Mouse (Mus musculus): ENCODE measurements around the gene Klhl35. TPM values are rescaled to one million over a fixed set of nuclear protein-coding genes. Genes with fewer than 3 reads are reported as not detected.

Gene Klhl35
- total RNA-seq (2021), result not detected

DNA sequence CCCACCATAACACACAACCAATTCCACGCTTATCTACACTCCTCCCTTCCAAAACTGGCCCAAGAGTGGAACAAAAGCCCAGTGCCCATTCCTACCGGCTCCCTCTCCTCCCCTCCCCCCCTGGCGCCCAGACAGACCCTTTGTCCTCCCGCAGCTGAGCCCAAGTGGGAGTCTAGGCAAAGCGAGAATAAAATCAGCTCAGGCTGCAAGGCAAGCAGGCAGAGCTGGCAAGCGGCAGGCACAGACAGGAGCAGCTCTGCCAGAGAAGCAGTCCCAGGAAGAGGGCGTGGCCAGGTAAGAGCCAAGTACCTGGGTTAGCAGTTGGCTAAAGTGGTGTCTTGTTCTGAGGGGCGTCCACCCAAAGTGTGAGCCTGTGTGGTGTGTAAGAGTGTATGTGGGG, at the start of gene Klhl35:
TSS of gene Klhl35 (plus strand) at position 194 of the 400 bp plus-strand sequence.
- DNase-seq, result no peak
- intact Hi-C loops (cut with DNase I), result no loop called here

DNA sequence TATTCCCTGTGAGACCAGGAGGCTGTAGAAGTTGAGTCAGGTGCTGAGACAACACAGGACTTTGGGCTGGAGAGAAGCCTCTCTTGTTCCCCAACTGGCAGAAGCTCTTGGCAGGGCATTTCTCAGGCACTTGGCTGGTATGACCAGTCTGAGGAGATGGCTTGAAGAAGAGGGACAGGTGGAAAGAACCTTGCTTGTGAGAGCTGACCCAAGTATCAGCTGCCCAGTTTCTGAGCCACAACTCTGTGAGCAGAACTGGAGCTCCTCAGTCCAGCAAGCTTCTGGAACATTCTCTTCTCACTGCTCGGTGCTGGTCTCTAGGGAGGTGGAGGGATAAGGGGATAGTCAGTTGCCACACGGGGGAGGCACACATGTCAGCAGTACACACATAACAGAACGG, 46.5 kb upstream of the Klhl35 start:
- intact Hi-C loops (cut with DNase I), result no loop called here
- DNase-seq, result no peak

DNA sequence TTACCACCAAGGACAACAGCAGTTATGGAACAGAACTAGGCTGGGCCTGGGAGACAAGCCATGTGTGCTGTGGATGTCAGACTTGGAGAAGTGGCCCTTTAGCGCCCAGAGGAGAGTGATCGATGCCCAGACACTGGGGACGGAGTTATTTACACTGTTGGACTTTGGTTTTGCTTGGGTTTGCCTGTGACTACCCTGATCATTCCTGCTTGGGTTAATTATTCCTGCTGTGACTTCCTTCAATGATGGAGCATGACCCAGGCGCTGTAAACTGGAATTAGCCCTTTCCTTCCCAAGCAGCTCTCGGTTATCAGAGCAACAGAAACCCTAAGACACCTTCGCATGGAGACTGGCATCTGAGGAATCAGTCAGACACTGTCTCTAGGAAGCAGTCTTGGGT, 44.8 kb upstream of the Klhl35 start:
- no peak for DNase-seq
- intact Hi-C loops (cut with DNase I), result no loop called here

DNA sequence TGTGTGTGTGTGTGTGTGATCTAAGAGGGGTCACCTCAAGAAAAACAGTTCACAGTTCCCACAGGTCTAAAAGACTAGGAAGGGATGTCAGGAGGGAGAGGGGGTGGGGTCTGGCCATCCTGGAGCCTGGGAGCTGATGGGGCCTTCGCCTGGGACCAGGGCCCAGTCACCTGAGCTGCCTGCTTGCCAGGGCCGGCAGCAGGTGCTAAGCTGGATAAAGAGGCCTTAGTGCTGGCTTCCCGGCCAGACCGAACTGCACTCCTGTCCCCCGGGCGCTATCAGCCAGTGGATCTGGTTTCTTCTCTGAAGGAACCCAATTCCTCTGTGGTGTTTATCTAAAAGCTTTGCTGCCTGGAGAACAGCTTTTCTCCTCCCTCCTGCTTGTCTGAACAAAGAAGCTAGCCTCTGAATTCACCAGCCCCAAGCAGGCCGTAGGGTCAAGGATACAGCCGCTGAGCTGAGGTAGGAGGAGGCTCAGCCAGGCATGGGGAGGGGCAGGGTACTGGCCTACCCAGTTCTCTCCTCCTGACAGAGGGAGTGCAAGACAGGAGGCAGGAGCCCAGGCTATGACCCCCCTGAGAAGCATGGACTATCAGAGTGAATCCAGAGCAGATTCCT, 41.2 kb upstream of the Klhl35 start:
- DNase-seq, result no peak
- intact Hi-C loops (cut with DNase I), result no loop called here

- no peak for DNase-seq
- intact Hi-C loops (cut with DNase I), result no loop called here
Observed at GRCm38 (mm10) chr7:99425706-99426105, 40.1 kb upstream of the Klhl35 start.

- intact Hi-C loops (cut with DNase I), result no loop called here
- DNase-seq, result no peak
Observed at GRCm38 (mm10) chr7:99427031-99427430, 38.8 kb upstream of the Klhl35 start.

DNA sequence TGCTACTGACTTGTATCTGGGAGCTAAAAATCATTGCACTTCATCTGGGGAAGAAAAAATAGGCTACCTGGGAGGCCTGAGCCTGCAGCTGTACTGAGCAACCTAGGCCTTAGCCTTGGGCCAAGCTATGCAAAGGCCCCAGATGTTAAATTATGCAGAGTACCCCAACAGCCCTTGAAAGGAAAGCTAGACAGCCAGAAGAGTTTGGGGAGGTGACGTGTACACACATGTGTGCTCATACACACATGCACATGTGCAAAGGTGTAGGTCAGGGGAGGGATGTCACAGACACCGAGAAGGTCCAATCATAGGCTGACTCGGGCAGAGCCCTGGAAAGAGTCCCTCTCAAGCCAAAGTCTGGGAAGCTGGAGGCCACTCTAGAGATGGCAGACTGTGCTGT, 37.8 kb upstream of the Klhl35 start:
- intact Hi-C loops (cut with DNase I), result no loop called here
- DNase-seq, result no peak

DNA sequence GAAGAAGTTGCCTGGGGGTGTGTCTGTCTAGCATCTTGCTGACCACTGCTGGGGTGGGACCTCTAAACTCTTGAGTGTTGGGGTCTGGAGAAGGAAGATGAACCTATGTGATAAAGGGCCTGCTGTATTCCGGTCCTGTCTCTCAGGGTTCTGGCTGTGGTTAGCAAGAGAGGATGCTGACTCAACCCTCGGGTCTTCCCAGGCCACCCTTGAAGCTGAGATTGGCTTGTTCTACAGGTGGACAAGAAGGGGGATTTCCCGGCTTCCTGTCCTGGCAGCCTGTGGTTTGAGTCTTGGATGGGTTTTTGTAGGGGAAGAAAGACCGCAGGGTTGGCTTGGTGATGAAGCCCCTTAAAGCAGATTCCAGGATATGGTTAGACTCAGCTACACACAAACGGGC, 37.0 kb upstream of the Klhl35 start:
- intact Hi-C loops (cut with DNase I), result no loop called here
- DNase-seq, result no peak

DNA sequence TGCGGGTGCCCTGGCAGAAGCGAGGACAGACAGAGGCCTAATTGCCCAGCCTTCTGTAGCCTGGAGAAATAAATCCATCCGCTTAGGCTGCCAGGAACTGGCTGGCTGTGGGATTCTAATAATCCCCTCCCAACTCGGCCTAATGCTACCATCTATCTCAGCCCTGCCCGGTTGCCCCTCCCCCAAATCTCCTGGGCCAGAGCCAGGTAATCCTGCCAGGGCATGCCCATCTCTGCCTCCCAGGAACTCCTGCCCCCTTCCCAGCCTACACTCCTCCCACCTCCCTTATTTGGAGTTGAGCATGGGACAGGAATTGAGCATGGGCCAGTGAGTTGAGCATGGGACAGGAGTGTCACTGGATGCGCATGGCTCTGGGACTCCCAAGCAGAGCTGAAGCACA, 36.0 kb upstream of the Klhl35 start:
- intact Hi-C loops (cut with DNase I), result no loop called here
- DNase-seq, result no peak

DNA sequence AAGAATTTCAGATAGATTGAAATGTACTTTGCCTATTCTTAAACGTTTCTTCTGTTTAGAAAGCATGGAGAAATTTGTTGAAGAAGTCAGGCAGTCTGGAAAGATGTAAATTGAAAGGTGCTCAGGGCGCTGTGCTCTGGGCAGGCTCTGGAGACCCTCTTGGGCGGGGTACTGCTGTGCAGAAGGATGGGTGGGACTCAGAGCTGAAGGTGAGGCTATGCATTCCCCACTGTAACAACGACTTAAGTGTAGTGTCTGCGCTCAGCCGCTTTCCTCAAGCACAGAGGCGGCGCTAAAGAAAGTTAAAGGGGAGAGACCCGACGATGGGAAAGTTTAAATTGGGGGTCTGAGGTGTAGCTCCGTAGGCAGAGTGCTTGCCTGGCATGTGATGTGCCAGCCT, 35.6 kb upstream of the Klhl35 start:
- no peak for DNase-seq
- intact Hi-C loops (cut with DNase I), result no loop called here

DNA sequence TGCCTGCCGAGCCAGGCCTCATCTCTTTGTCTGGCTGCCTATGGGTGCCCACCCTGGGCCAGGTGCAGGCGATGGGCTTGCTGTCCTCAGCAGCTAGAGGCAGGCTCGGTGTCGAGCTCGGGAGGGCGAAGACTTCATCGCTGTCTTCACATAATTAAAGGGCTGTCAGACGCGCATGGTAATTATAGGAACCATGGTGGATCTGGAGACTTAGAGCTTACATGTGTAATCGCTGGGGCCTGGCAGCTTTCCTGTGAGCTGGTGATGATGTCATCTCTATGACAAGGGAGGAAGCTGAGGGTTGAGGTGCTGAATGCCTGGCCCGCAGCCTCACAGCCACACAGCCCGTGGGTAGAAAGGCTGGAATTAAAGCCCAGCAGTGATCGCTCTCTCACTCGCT, 33.6 kb upstream of the Klhl35 start:
- intact Hi-C loops (cut with DNase I), result no loop called here
- peak in 1 of 2 experiments; percentile 40 for DNase-seq

- intact Hi-C loops (cut with DNase I), result no loop called here
- no peak for DNase-seq
Observed at GRCm38 (mm10) chr7:99432863-99433262, 32.9 kb upstream of the Klhl35 start.

DNA sequence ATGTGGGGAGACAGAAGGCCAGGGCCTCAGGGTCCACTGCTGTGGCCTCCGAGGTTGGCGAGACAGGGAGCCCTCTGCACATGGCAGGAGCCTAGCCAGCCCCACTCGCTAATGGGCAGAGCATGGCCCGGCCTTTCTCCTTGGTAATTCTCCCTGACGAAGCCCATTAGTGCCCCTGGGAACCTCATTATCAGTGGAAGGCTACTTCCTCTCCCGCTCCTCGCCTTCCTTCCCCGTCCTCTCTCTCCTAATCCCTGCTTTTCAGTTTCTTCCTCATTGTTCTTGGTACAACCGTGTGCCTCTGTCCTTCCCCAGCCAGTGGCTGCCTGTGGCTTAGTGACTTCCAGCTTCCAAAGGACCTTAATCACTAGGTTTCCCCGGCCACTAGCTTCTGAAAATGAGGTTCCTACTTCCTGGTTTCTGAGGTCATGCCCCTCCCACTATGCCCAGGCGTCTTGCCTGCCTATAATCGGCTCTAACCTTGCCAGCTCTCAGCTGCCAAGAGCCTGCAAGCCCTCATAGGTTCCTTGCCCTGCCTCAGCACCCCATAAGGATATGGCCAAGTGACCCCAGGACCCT, 31.0 kb upstream of the Klhl35 start:
- intact Hi-C loops (cut with DNase I), result no loop called here
- DNase-seq, result no peak

DNA sequence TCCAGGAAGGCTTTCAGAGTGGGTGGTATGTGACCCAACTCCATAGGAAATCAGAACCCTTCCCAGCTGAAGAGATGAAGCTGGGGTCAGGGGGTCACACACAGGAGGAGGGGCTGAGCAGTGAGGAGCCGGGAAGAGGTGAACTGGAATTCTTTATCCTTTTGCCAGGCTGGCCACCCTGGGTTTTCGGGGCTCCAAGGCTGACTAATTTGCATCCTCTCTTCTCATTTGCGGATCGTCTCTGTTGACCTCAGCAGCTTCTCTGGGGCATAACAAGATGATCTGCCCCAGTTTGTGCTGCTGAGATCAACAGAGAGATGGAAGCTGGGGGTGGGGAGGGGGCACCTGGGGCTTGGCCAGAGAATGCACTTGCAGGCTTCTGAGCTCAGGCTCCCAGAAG, 29.3 kb upstream of the Klhl35 start:
- no peak for DNase-seq
- intact Hi-C loops (cut with DNase I), result no loop called here

- DNase-seq, result no peak
- intact Hi-C loops (cut with DNase I), result no loop called here
Observed at GRCm38 (mm10) chr7:99438881-99439280, 26.9 kb upstream of the Klhl35 start.

DNA sequence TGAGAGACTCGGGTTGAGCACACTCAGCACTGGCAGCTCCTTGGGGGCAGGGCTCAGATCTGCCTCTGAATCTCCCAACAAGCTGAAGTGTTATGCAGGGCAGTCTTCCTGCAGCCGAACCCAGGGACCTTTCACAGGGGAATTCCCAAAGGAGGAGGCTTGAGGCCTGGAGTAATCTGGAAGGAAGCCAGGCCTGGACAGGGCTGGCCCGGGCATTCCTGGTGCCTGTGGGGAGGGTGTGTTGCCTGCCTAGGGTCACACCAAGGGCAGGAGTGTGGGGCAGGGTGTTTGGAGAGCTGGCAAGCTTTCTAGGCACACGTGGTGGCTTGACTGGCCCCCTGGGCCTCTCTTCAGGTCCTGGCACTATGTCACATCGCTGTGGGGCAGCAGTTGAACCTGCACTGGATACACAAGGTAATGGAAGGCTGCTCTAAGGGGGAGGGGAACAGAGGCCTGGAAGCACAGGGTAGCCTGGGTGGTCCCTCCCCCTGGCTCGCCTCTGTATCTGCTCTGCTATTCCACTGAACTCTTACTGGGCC, 24.2 kb upstream of the Klhl35 start:
- intact Hi-C loops (cut with DNase I), result no loop called here

GRCm38 (mm10) chr7:99443164-99443563, 22.6 kb upstream of the Klhl35 start:
- intact Hi-C loops (cut with DNase I), result no loop called here
- no peak for DNase-seq

More for the DNA sequence above, 24.2 kb upstream of the Klhl35 start:
- DNase-seq, result peak; percentile 55 to 73

- intact Hi-C loops (cut with DNase I), result no loop called here
- no peak for DNase-seq
Observed at GRCm38 (mm10) chr7:99444012-99444411, 21.8 kb upstream of the Klhl35 start.

- intact Hi-C loops (cut with DNase I), result no loop called here
- no peak for DNase-seq
Observed at GRCm38 (mm10) chr7:99445833-99446232, 20.0 kb upstream of the Klhl35 start.

DNA sequence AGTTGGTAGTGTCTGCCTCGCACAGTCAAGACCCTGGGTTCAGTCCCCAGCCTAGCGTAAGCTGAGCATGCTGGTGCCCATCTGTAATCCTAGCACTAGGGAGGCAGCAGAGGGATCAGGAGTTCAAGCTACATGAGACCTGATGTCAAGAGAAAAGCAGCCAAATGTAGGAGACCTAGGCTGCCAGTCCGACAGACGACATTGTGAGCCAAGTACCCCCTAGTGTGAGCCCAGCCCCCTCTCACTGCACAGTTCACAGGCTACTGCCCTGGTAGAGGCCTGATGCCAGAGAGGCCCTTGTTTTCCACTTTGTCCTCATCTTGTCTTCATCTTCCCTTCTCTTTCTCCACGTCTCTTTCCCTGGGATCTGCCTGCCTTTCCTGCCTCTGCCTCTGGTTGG, 18.5 kb upstream of the Klhl35 start:
- DNase-seq, result no peak
- intact Hi-C loops (cut with DNase I), result no loop called here

DNA sequence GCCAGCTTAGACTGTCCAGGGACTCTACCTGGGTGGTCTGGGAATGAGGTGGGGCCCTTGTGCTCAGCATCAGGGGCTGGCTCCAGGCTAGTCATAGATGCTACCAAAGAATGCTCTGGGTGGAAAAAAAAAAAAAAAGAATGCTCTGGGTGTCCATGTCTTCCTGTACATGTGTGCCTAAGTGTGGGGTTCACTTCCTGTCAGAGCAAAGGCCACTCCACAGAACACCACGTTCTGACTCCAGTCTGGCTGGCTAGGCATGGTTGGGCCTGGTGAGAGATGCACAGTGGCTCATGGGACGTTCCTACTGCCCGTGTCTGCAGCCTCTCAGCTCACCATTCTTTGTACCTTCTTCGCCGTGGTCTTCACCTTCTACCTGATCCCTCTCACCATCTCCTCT, 17.2 kb upstream of the Klhl35 start:
- intact Hi-C loops (cut with DNase I), result no loop called here
- DNase-seq, result no peak

DNA sequence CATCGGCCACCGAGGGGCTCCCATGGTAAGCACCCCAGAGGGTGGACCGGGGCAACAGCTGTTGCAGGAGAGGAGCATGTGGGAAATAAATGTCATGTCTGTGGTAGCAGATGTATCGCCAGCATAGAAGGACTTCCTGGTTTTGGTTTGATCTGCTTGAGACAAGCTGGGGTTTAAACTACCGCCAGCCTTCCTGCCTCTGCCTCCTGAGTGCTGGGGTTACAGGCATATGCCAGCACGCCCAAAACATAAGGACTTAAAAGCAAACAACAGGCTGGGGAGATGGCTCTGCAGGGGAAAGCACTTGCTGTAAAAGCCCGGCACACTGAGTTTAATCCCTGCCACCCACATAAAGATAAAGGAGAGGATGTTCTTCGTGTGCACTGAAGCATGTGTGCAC, 16.7 kb upstream of the Klhl35 start:
- DNase-seq, result no peak
- intact Hi-C loops (cut with DNase I), result no loop called here

DNA sequence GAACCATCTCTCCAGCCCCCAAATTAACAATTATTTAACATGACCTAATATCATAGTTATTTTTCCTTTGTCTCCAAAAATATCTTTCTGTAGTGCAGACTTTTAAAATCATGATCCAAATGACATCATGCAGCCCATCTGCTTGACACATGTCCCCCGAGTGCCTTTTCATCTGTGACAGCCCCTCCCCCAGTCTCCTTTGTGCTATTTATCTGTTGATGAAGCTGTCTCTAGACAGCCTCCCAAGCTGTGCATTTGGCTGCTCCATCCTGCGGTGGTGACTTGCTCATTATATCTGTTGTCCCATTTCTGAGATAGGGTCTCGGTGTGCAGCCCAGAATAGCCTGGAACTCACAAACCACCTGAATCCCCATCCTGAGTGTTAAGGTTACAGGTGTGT, 16.1 kb upstream of the Klhl35 start:
- intact Hi-C loops (cut with DNase I), result loop anchor here (1.0 to 5.0 kb wide), 3 partner anchors 74 to 202 kb away; no protein-coding TSS in a partner anchor
- DNase-seq, result no peak

Measured in heart, postnatal 36 days (tissue).